Comparison of ENCODE assay signal across 13 mouse cellular contexts in genomic region chr3:51231499-51231898, GRCm38 (mm10). TPM values are rescaled to one million over a fixed set of nuclear protein-coding genes. Genes with fewer than 3 reads are reported as not detected.
DNase-seq lines count a peak whose midpoint lies in the region; ATAC-seq and TF ChIP-seq lines count a peak whose summit lies in the region.
"Had no signal": no experiment of that assay in that cellular context is flagged by ENCODE, and none has a peak within 500 bp of the region (broad histone marks: within the 10 kb centered on the region; RNA-seq: fewer than 3 reads in every experiment).

No protein-coding gene starts in this region.

- intact Hi-C loops in heart, adult 2 months (cut with DNase I): loop anchor here (2.0 to 5.0 kb wide), 3 partner anchors 39 to 176 kb away; partner anchors contain the start of gene Ndufc1

- no peak overlapping the region for H3K4me2 ChIP-seq in limb, embryonic 12.5 days

- peaks cover 4% of the 10 kb centered on the region for H3K4me1 ChIP-seq in heart, adult 2 months (ENCODE audit: control insufficient read depth, insufficient read depth, low read length)
- peaks cover 11% of the 10 kb centered on the region for H3K4me1 ChIP-seq in limb, embryonic 12.5 days (replicated peaks)
- peaks cover 18% of the 10 kb centered on the region for H3K4me1 ChIP-seq in limb, embryonic 10.5 days
- peaks cover 93% of the 10 kb centered on the region for H3K4me1 ChIP-seq in erythroblast, embryonic 14.5 days (ENCODE audit: control insufficient read depth)

- DNase-seq in heart, adult 2 months: no peak
- DNase-seq in heart, adult 18-20 months: no peak
- no peak for DNase-seq in limb, embryonic 10.5 days (ENCODE audit: low spot score)
- DNase-seq in urinary bladder, postnatal 25 days (ENCODE audit: low spot score): no peak
- DNase-seq in thymus, postnatal 0 days (ENCODE audit: low spot score): no peak
- DNase-seq: adrenal gland, adult 8-10 months; cerebellum, adult 8-10 months; lung, adult 2 months; thymus, postnatal 14 days had no signal

- H3K27ac ChIP-seq in heart, adult 2 months: peak overlapping the region; percentile 87
- peak overlapping the region; percentile 29; the same call in 1 of the 2 replicates for H3K27ac ChIP-seq in limb, embryonic 12.5 days
- no peak overlapping the region for H3K27ac ChIP-seq in limb, embryonic 10.5 days

- TF ChIP-seq EP300 in heart, adult 2 months (IDR thresholded peaks at IDR 0.05; ENCODE audit: insufficient read depth, low read depth, low read length): no peak

- WGBS in heart, adult 2 months: 63% methylated on average over 3 of the region's 3 CpGs
- 64% methylated on average over 3 of the region's 3 CpGs for WGBS in limb, embryonic 12.5 days
- 78% methylated on average over 3 of the region's 3 CpGs for WGBS in limb, embryonic 10.5 days

- no peak overlapping the region for H3K4me3 ChIP-seq in heart, adult 2 months
- no peak overlapping the region for H3K4me3 ChIP-seq in limb, embryonic 12.5 days (replicated peaks)
- no peak overlapping the region for H3K4me3 ChIP-seq in limb, embryonic 10.5 days
- H3K4me3 ChIP-seq in erythroblast, embryonic 14.5 days (replicated peaks): peak overlapping the region; percentile 54

- TF ChIP-seq CTCF in heart, adult 2 months (IDR thresholded peaks at IDR 0.05): no peak

- H3K27me3 ChIP-seq in heart, adult 2 months (ENCODE audit: control insufficient read depth, insufficient read depth, low read length): no peaks in the 10 kb centered on the region
- H3K27me3 ChIP-seq in limb, embryonic 12.5 days: no peaks in the 10 kb centered on the region
- no peaks in the 10 kb centered on the region for H3K27me3 ChIP-seq in limb, embryonic 10.5 days (ENCODE audit: low read depth, poor library complexity, severe bottlenecking)
- no peaks in the 10 kb centered on the region for H3K27me3 ChIP-seq in erythroblast, embryonic 14.5 days (ENCODE audit: control insufficient read depth)
- H3K27me3 ChIP-seq: Patski had no signal

- no peak for TF ChIP-seq POLR2A in heart, adult 2 months (IDR thresholded peaks at IDR 0.05; ENCODE audit: insufficient read depth, low read depth, low read length)

- no peak overlapping the region for H3K9ac ChIP-seq in heart, adult 2 months (ENCODE audit: low read depth, low read length)
- no peak overlapping the region for H3K9ac ChIP-seq in limb, embryonic 12.5 days (replicated peaks)

- H3K79me2 ChIP-seq in heart, adult 2 months (replicated peaks; ENCODE audit: control insufficient read depth, insufficient read depth, low read length): 0 out of 2 replicates have a peak, but pooled peaks cover 5% of the 10 kb centered on the region

- no peaks in the 10 kb centered on the region for H3K9me3 ChIP-seq in limb, embryonic 12.5 days
- H3K9me3 ChIP-seq in limb, embryonic 10.5 days (replicated peaks): no peaks in the 10 kb centered on the region
- no peaks in the 10 kb centered on the region for H3K9me3 ChIP-seq in erythroblast, embryonic 14.5 days (ENCODE audit: control insufficient read depth, low read length)

- peaks cover 2% of the 10 kb centered on the region for H3K36me3 ChIP-seq in heart, adult 2 months (ENCODE audit: control insufficient read depth, insufficient read depth, low read length)
- H3K36me3 ChIP-seq in limb, embryonic 12.5 days: no peaks in the 10 kb centered on the region
- H3K36me3 ChIP-seq in limb, embryonic 10.5 days: peaks cover 5% of the 10 kb centered on the region; the same call in 1 of the 2 replicates
- H3K36me3 ChIP-seq in erythroblast, embryonic 14.5 days (ENCODE audit: control insufficient read depth): peaks cover 81% of the 10 kb centered on the region

- no peak for ATAC-seq in limb, embryonic 12.5 days (ENCODE audit: insufficient number of reproducible peaks, insufficient read depth, low FRiP score, low TSS enrichment, low read depth)
- ATAC-seq in megakaryocyte-erythroid progenitor cell, adult 5-6 weeks (replicated peaks; ENCODE audit: low FRiP score, low TSS enrichment, poor library complexity, severe bottlenecking): peak; percentile 16
- ATAC-seq: Patski had no signal

RNA-seq across cellular contexts. Expression of gene Noct, which starts 7.3 kb away (rescaled TPM):
- total RNA-seq in heart, adult 2 months (2021): 10 to 100 TPM; 39.4 to 45.1 TPM
- polyA plus RNA-seq in heart, adult 2 months (2012; rRNA removed): 23.2 and 28.9 TPM in 2 replicates
- 10 to 100 TPM; 42.3 to 52.1 TPM for total RNA-seq in heart, adult 18-20 months (2021)
- polyA plus RNA-seq in limb, embryonic 12.5 days (2016; fragmentation: Nextera tagmentation; extraction: Ambion mirVana): 14.8 and 15.4 TPM in 2 replicates
- 11.0 and 11.9 TPM in 2 replicates for polyA plus RNA-seq in limb, embryonic 10.5 days (2016; fragmentation: Nextera tagmentation; extraction: Ambion mirVana)
- polyA plus RNA-seq in erythroblast, embryonic 14.5 days (2012): 4.8 and 6.1 TPM in 2 replicates
- total RNA-seq in megakaryocyte-erythroid progenitor cell, adult 5-6 weeks (2014; fragmentation: Nextera tagmentation): 19.2 and 39.1 TPM in 2 replicates
- 4.6 and 5.8 TPM in 2 replicates for total RNA-seq in megakaryocyte-erythroid progenitor cell, adult 5-6 weeks (2017)
- 10.2 and 11.3 TPM in 2 replicates for polyA plus RNA-seq in thymus, postnatal 0 days (2015; fragmentation: Nextera tagmentation; extraction: Ambion mirVana)
